In the genomic region with DNA sequence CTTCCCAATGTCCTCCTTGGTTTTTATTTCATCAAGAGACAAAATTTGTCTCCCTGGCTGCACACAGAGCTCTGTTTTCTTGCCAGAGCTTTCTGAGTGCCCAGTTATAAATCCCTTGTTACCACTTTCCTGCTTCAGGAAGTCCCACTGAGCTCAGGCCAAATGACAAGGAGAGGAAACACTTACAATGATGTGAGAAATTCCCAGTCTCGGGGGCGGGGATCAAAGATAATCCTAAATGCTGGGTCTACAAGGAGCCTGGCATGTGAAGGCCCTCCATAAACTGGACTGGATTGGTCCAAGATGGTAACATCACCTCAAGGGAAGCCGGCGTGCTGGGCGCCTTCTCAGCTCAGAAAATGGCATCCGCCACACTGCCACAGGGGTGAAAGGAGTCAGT, we compare ENCODE assay signal across 8 mouse cellular contexts. TPM values are rescaled to one million over a fixed set of nuclear protein-coding genes. Genes with fewer than 3 reads are reported as not detected.
A peak's percentile ranks its signal among the peaks of the same experiment; 100 is the strongest.
DNase-seq lines count a peak whose midpoint lies in the region; ATAC-seq lines count a peak whose summit lies in the region.

No protein-coding gene starts in this region.

- H3K4me3 ChIP-seq in forebrain, embryonic 10.5 days = no peak overlapping the region
- no peak overlapping the region for H3K4me3 ChIP-seq in forebrain, embryonic 15.5 days
- no peak overlapping the region for H3K4me3 ChIP-seq in heart, embryonic 10.5 days
- 0 out of 2 replicates have a peak overlapping the region, but pooled peaks have one; percentile 8 for H3K4me3 ChIP-seq in kidney, embryonic 15.5 days (replicated peaks)
- no peak overlapping the region for H3K4me3 ChIP-seq in midbrain, embryonic 13.5 days (replicated peaks)

- no peak overlapping the region for H3K4me2 ChIP-seq in forebrain, embryonic 15.5 days (replicated peaks)
- H3K4me2 ChIP-seq in kidney, embryonic 15.5 days = peak overlapping the region; percentile 34
- H3K4me2 ChIP-seq in midbrain, embryonic 13.5 days (replicated peaks) = no peak overlapping the region

- H3K4me1 ChIP-seq in forebrain, embryonic 10.5 days = peaks cover 97% of the 10 kb centered on the region
- H3K4me1 ChIP-seq in forebrain, embryonic 15.5 days = peaks cover 64% of the 10 kb centered on the region
- peaks cover 72% of the 10 kb centered on the region for H3K4me1 ChIP-seq in heart, embryonic 10.5 days
- H3K4me1 ChIP-seq in kidney, embryonic 15.5 days = peaks cover 78% of the 10 kb centered on the region
- H3K4me1 ChIP-seq in midbrain, embryonic 13.5 days (replicated peaks) = peaks cover 76% of the 10 kb centered on the region

- no peak for DNase-seq in forebrain, embryonic 10.5 days (ENCODE audit: extremely low spot score, low spot score)
- DNase-seq in heart, embryonic 10.5 days (ENCODE audit: low spot score) = no peak
- DNase-seq in frontal cortex, postnatal 10 days (ENCODE audit: low spot score in 2 of 2) = no peak
- DNase-seq in thymus, postnatal 10 days (ENCODE audit: low spot score in 2 of 2) = no peak

- H3K27ac ChIP-seq in forebrain, embryonic 10.5 days = peak overlapping the region; percentile 76
- H3K27ac ChIP-seq in forebrain, embryonic 15.5 days (replicated peaks) = no peak overlapping the region; the same call in 1 of the 2 replicates
- peak overlapping the region; percentile 77 for H3K27ac ChIP-seq in heart, embryonic 10.5 days
- H3K27ac ChIP-seq in kidney, embryonic 15.5 days = peak overlapping the region; percentile 90
- H3K27ac ChIP-seq in midbrain, embryonic 13.5 days = peak overlapping the region; percentile 68

- no peak for ATAC-seq in forebrain, embryonic 15.5 days (replicated peaks)
- no peak for ATAC-seq in kidney, embryonic 15.5 days (replicated peaks; ENCODE audit: low FRiP score)
- no peak for ATAC-seq in midbrain, embryonic 13.5 days
- ATAC-seq in erythroid progenitor cell, adult 5-6 weeks (replicated peaks; ENCODE audit: low FRiP score, poor library complexity, severe bottlenecking) = no peak

- H3K9ac ChIP-seq in forebrain, embryonic 15.5 days (replicated peaks) = no peak overlapping the region
- no peak overlapping the region for H3K9ac ChIP-seq in kidney, embryonic 15.5 days
- H3K9ac ChIP-seq in midbrain, embryonic 13.5 days (replicated peaks) = no peak overlapping the region

- H3K36me3 ChIP-seq in forebrain, embryonic 10.5 days (replicated peaks) = peaks cover 3% of the 10 kb centered on the region; the same call in 1 of the 2 replicates
- H3K36me3 ChIP-seq in forebrain, embryonic 15.5 days = no peaks in the 10 kb centered on the region
- peaks cover 4% of the 10 kb centered on the region; the same call in 1 of the 2 replicates for H3K36me3 ChIP-seq in heart, embryonic 10.5 days
- H3K36me3 ChIP-seq in kidney, embryonic 15.5 days = no peaks in the 10 kb centered on the region
- H3K36me3 ChIP-seq in midbrain, embryonic 13.5 days = no peaks in the 10 kb centered on the region

- WGBS in forebrain, embryonic 10.5 days = 69% methylated on average over 6 of the region's 6 CpGs
- whole genome bisulfite sequencing in forebrain, embryonic 15.5 days = 67% methylated on average over 6 of the region's 6 CpGs
- WGBS in heart, embryonic 10.5 days = 65% methylated on average over 6 of the region's 6 CpGs
- 49% methylated on average over 6 of the region's 6 CpGs for WGBS in kidney, embryonic 15.5 days
- WGBS in midbrain, embryonic 13.5 days = 59% methylated on average over 6 of the region's 6 CpGs

- no peaks in the 10 kb centered on the region for H3K27me3 ChIP-seq in forebrain, embryonic 10.5 days (ENCODE audit: poor library complexity, severe bottlenecking)
- H3K27me3 ChIP-seq in forebrain, embryonic 15.5 days = no peaks in the 10 kb centered on the region
- no peaks in the 10 kb centered on the region for H3K27me3 ChIP-seq in heart, embryonic 10.5 days (ENCODE audit: insufficient read depth, poor library complexity, severe bottlenecking)
- no peaks in the 10 kb centered on the region for H3K27me3 ChIP-seq in kidney, embryonic 15.5 days
- no peaks in the 10 kb centered on the region for H3K27me3 ChIP-seq in midbrain, embryonic 13.5 days

- H3K9me3 ChIP-seq in forebrain, embryonic 10.5 days = no peaks in the 10 kb centered on the region; the same call in 1 of the 2 replicates
- H3K9me3 ChIP-seq in forebrain, embryonic 15.5 days = no peaks in the 10 kb centered on the region
- H3K9me3 ChIP-seq in heart, embryonic 10.5 days = no peaks in the 10 kb centered on the region
- no peaks in the 10 kb centered on the region for H3K9me3 ChIP-seq in kidney, embryonic 15.5 days (replicated peaks)
- H3K9me3 ChIP-seq in midbrain, embryonic 13.5 days = no peaks in the 10 kb centered on the region

RNA-seq across cellular contexts. Expression of gene Glod4, which starts 49.3 kb away (rescaled TPM):
- polyA plus RNA-seq in forebrain, embryonic 10.5 days (2016; fragmentation: Nextera tagmentation; extraction: Ambion mirVana) = 129 and 134 TPM in 2 replicates
- 118 and 120 TPM in 2 replicates for polyA plus RNA-seq in forebrain, embryonic 15.5 days (2015; fragmentation: Nextera tagmentation; extraction: Ambion mirVana)
- polyA plus RNA-seq in heart, embryonic 10.5 days (2016; fragmentation: Nextera tagmentation; extraction: Ambion mirVana) = 126 and 135 TPM in 2 replicates
- 141 and 144 TPM in 2 replicates for polyA plus RNA-seq in kidney, embryonic 15.5 days (2015; fragmentation: Nextera tagmentation; extraction: Ambion mirVana)
- 128 TPM in 2 replicates for polyA plus RNA-seq in midbrain, embryonic 13.5 days (2015; fragmentation: Nextera tagmentation; extraction: Ambion mirVana)
- total RNA-seq in erythroid progenitor cell, adult 5-6 weeks (2015; ENCODE audit: low replicate concordance) = 13.7 and 15.9 TPM in 2 replicates
- total RNA-seq in erythroid progenitor cell, adult 5-6 weeks (2017; ENCODE audit: low replicate concordance) = 29.1 and 39.9 TPM in 2 replicates

RNA-seq across cellular contexts. Expression of gene Mrm3, which starts 49.3 kb away (rescaled TPM):
- polyA plus RNA-seq in forebrain, embryonic 10.5 days (2016; fragmentation: Nextera tagmentation; extraction: Ambion mirVana) = 26.3 and 28.1 TPM in 2 replicates
- polyA plus RNA-seq in forebrain, embryonic 15.5 days (2015; fragmentation: Nextera tagmentation; extraction: Ambion mirVana) = 20.2 and 22.2 TPM in 2 replicates
- polyA plus RNA-seq in heart, embryonic 10.5 days (2016; fragmentation: Nextera tagmentation; extraction: Ambion mirVana) = 27.8 and 29.1 TPM in 2 replicates
- 25.7 and 26.3 TPM in 2 replicates for polyA plus RNA-seq in kidney, embryonic 15.5 days (2015; fragmentation: Nextera tagmentation; extraction: Ambion mirVana)
- polyA plus RNA-seq in midbrain, embryonic 13.5 days (2015; fragmentation: Nextera tagmentation; extraction: Ambion mirVana) = 18.6 and 19.0 TPM in 2 replicates
- total RNA-seq in erythroid progenitor cell, adult 5-6 weeks (2015; ENCODE audit: low replicate concordance) = 5.8 and 6.7 TPM in 2 replicates
- total RNA-seq in erythroid progenitor cell, adult 5-6 weeks (2017; ENCODE audit: low replicate concordance) = 2.3 and 2.4 TPM in 2 replicates
